Comparison of ENCODE assay signal across 10 mouse cellular contexts in genomic region chr8:74980060-74980710, GRCm38 (mm10). TPM values are rescaled to one million over a fixed set of nuclear protein-coding genes. Genes with fewer than 3 reads are reported as not detected.
A peak's percentile ranks its signal among the peaks of the same experiment; 100 is the strongest.
DNase-seq lines count a peak whose midpoint lies in the region; ATAC-seq and TF ChIP-seq lines count a peak whose summit lies in the region.
"Had no signal": no experiment of that assay in that cellular context is flagged by ENCODE, and none has a peak within 500 bp of the region (broad histone marks: within the 10 kb centered on the region; RNA-seq: fewer than 3 reads in every experiment).

No protein-coding gene starts in this region.

- H3K9me3 ChIP-seq in forebrain, embryonic 15.5 days: no peaks in the 10 kb centered on the region
- H3K9me3 ChIP-seq in forebrain, embryonic 16.5 days (ENCODE audit: control insufficient read depth, low read length): no peaks in the 10 kb centered on the region
- H3K9me3 ChIP-seq in lung, postnatal 0 days (ENCODE audit: low read length): no peaks in the 10 kb centered on the region
- no peaks in the 10 kb centered on the region for H3K9me3 ChIP-seq in embryonic facial prominence, embryonic 10.5 days
- H3K9me3 ChIP-seq: neural tube, embryonic 12.5 days had no signal

- TF ChIP-seq EP300 in lung, postnatal 0 days (IDR thresholded peaks at IDR 0.05): no peak

- H3K4me3 ChIP-seq in forebrain, embryonic 15.5 days: no peak overlapping the region
- no peak overlapping the region for H3K4me3 ChIP-seq in forebrain, embryonic 16.5 days (replicated peaks; ENCODE audit: low read length)
- H3K4me3 ChIP-seq in lung, postnatal 0 days (ENCODE audit: low read depth, low read length): no peak overlapping the region
- H3K4me3 ChIP-seq in lung, adult 2 months (replicated peaks; ENCODE audit: extremely low read depth, low read depth, low read length): no peak overlapping the region
- H3K4me3 ChIP-seq in myocyte: no peak overlapping the region
- no peak overlapping the region for H3K4me3 ChIP-seq in embryonic facial prominence, embryonic 10.5 days
- H3K4me3 ChIP-seq: neural tube, embryonic 12.5 days had no signal

- H3K27ac ChIP-seq in forebrain, embryonic 15.5 days (replicated peaks): no peak overlapping the region
- no peak overlapping the region for H3K27ac ChIP-seq in forebrain, embryonic 16.5 days (ENCODE audit: low read length)
- H3K27ac ChIP-seq in lung, postnatal 0 days (ENCODE audit: low read length): no peak overlapping the region
- H3K27ac ChIP-seq in embryonic facial prominence, embryonic 10.5 days (replicated peaks): no peak overlapping the region
- H3K27ac ChIP-seq: neural tube, embryonic 12.5 days had no signal

- H3K27me3 ChIP-seq in forebrain, embryonic 15.5 days: no peaks in the 10 kb centered on the region
- H3K27me3 ChIP-seq in forebrain, embryonic 16.5 days (replicated peaks; ENCODE audit: control insufficient read depth, insufficient read depth, low read length): no peaks in the 10 kb centered on the region
- no peaks in the 10 kb centered on the region for H3K27me3 ChIP-seq in lung, postnatal 0 days (replicated peaks; ENCODE audit: insufficient read depth, low read length)
- no peaks in the 10 kb centered on the region for H3K27me3 ChIP-seq in myocyte (ENCODE audit: control insufficient read depth, insufficient read depth, insufficient read length)
- H3K27me3 ChIP-seq in embryonic facial prominence, embryonic 10.5 days (replicated peaks; ENCODE audit: low read depth, poor library complexity, severe bottlenecking): no peaks in the 10 kb centered on the region
- H3K27me3 ChIP-seq: neural tube, embryonic 12.5 days had no signal

- TF ChIP-seq CTCF in lung, postnatal 0 days (IDR thresholded peaks at IDR 0.05): no peak
- TF ChIP-seq CTCF in lung, adult 2 months (IDR thresholded peaks at IDR 0.05; ENCODE audit: insufficient read depth, low read length): no peak

- H3K9ac ChIP-seq in forebrain, embryonic 15.5 days (replicated peaks): no peak overlapping the region
- no peak overlapping the region for H3K9ac ChIP-seq in forebrain, embryonic 16.5 days (replicated peaks; ENCODE audit: low read depth, low read length)
- no peak overlapping the region for H3K9ac ChIP-seq in lung, postnatal 0 days (replicated peaks; ENCODE audit: low read depth)
- H3K9ac ChIP-seq: neural tube, embryonic 12.5 days had no signal

- no peak overlapping the region for H3K4me2 ChIP-seq in forebrain, embryonic 15.5 days (replicated peaks)
- H3K4me2 ChIP-seq in forebrain, embryonic 16.5 days (ENCODE audit: low read length): no peak overlapping the region
- H3K4me2 ChIP-seq in lung, postnatal 0 days (replicated peaks; ENCODE audit: low read depth, low read length): 0 out of 2 replicates have a peak overlapping the region, but pooled peaks have one; percentile 20
- H3K4me2 ChIP-seq in myocyte (ENCODE audit: low read depth): peak overlapping the region; percentile 36
- H3K4me2 ChIP-seq: neural tube, embryonic 12.5 days had no signal

- no peaks in the 10 kb centered on the region for H3K36me3 ChIP-seq in forebrain, embryonic 15.5 days
- H3K36me3 ChIP-seq in forebrain, embryonic 16.5 days (ENCODE audit: control insufficient read depth, insufficient read depth): no peaks in the 10 kb centered on the region
- H3K36me3 ChIP-seq in lung, postnatal 0 days (ENCODE audit: insufficient read depth, low read length): no peaks in the 10 kb centered on the region
- H3K36me3 ChIP-seq in myocyte (ENCODE audit: control insufficient read depth, insufficient read depth): no peaks in the 10 kb centered on the region
- H3K36me3 ChIP-seq in embryonic facial prominence, embryonic 10.5 days (replicated peaks): no peaks in the 10 kb centered on the region
- H3K36me3 ChIP-seq: neural tube, embryonic 12.5 days had no signal

- no peak for DNase-seq in lung, postnatal 0 days (ENCODE audit: low spot score)
- no peak for DNase-seq in lung, adult 2 months
- DNase-seq in ZHBTc4 (ENCODE audit: low read depth, low spot score): peak; percentile 77
- no peak for DNase-seq in embryonic facial prominence, embryonic 10.5 days (ENCODE audit: low spot score)
- DNase-seq in spleen, postnatal 10 days (ENCODE audit: low spot score in 2 of 2): no peak
- DNase-seq: cerebellum, adult 9-10 months had no signal

- no peaks in the 10 kb centered on the region for H3K79me2 ChIP-seq in myocyte (ENCODE audit: control insufficient read depth, insufficient read depth)

- 74% methylated on average over 9 of the region's 9 CpGs for WGBS in forebrain, embryonic 15.5 days
- 68% methylated on average over 9 of the region's 9 CpGs for WGBS in forebrain, embryonic 16.5 days
- 29% methylated on average over 9 of the region's 9 CpGs for WGBS in lung, postnatal 0 days
- WGBS in lung, adult 2 months: 33% methylated on average over 9 of the region's 9 CpGs
- WGBS in embryonic facial prominence, embryonic 10.5 days: 71% methylated on average over 9 of the region's 9 CpGs

- no peak for TF ChIP-seq POLR2A in lung, adult 2 months (IDR thresholded peaks at IDR 0.05; ENCODE audit: borderline replicate concordance, extremely low read depth, low read depth, low read length)
- no peak for TF ChIP-seq POLR2A in myocyte (IDR thresholded peaks at IDR 0.05; ENCODE audit: insufficient read length, low read depth)

- H3ac ChIP-seq in myocyte (ENCODE audit: control insufficient read depth, insufficient read length): no peak overlapping the region

- no peaks in the 10 kb centered on the region for H3K4me1 ChIP-seq in forebrain, embryonic 15.5 days
- no peaks in the 10 kb centered on the region for H3K4me1 ChIP-seq in forebrain, embryonic 16.5 days (replicated peaks; ENCODE audit: control insufficient read depth, insufficient read depth, low read length)
- H3K4me1 ChIP-seq in lung, postnatal 0 days (ENCODE audit: insufficient read depth, low read depth, low read length): no peaks in the 10 kb centered on the region
- no peaks in the 10 kb centered on the region for H3K4me1 ChIP-seq in lung, adult 2 months (ENCODE audit: control insufficient read depth, insufficient read depth, low read length)
- no peaks in the 10 kb centered on the region for H3K4me1 ChIP-seq in embryonic facial prominence, embryonic 10.5 days
- H3K4me1 ChIP-seq: neural tube, embryonic 12.5 days had no signal

- ATAC-seq in forebrain, embryonic 15.5 days (replicated peaks): 0 out of 2 replicates have a peak, but pooled peaks have one; percentile 26
- ATAC-seq in forebrain, embryonic 16.5 days: no peak
- ATAC-seq in lung, postnatal 0 days: peak; percentile 62

TF ChIP-seq in myocyte, 11 proteins besides CTCF, POLR2A, EP300 and RAD21:
- TF ChIP-seq MYOD1 (IDR thresholded peaks at IDR 0.05; ENCODE audit: control insufficient read depth in 1 of 3, insufficient read length in 2 of 3, low read depth in 2 of 3) (peak in 2 of 3 experiments; percentile 56 to 73), MYOG (IDR thresholded peaks at IDR 0.05; ENCODE audit: control insufficient read depth in 1 of 3, insufficient read depth in 1 of 3, insufficient read length in 2 of 3, low read depth in 2 of 3) (no peak)

RNA-seq across cellular contexts. Expression of gene Hmgxb4, which starts 13.0 kb away (rescaled TPM):
- 46.2 and 49.1 TPM in 2 replicates for polyA plus RNA-seq in forebrain, embryonic 15.5 days (2015; fragmentation: Nextera tagmentation; extraction: Ambion mirVana)
- polyA plus RNA-seq in forebrain, embryonic 16.5 days (2015; fragmentation: Nextera tagmentation; extraction: Ambion mirVana): 41.2 and 48.3 TPM in 2 replicates
- 17.9 and 21.2 TPM in 2 replicates for polyA plus RNA-seq in lung, postnatal 0 days (2015; fragmentation: Nextera tagmentation; extraction: Ambion mirVana)
- polyA plus RNA-seq in lung, adult 2 months (2012; rRNA removed): 11.6 and 23.0 TPM in 2 replicates
- 9.1 TPM for polyA plus RNA-seq in myocyte (2012; fragmentation: generic; extraction: Trizol)
- polyA plus RNA-seq in embryonic facial prominence, embryonic 10.5 days (2016; fragmentation: Nextera tagmentation; extraction: Ambion mirVana): 46.3 and 46.4 TPM in 2 replicates

RNA-seq across cellular contexts. Expression of gene Tom1, which starts 53.3 kb away (rescaled TPM):
- 14.4 and 20.7 TPM in 2 replicates for polyA plus RNA-seq in forebrain, embryonic 15.5 days (2015; fragmentation: Nextera tagmentation; extraction: Ambion mirVana)
- 13.4 and 17.4 TPM in 2 replicates for polyA plus RNA-seq in forebrain, embryonic 16.5 days (2015; fragmentation: Nextera tagmentation; extraction: Ambion mirVana)
- 29.7 and 34.3 TPM in 2 replicates for polyA plus RNA-seq in lung, postnatal 0 days (2015; fragmentation: Nextera tagmentation; extraction: Ambion mirVana)
- 33.3 and 66.5 TPM in 2 replicates for polyA plus RNA-seq in lung, adult 2 months (2012; rRNA removed)
- polyA plus RNA-seq in myocyte (2012; fragmentation: generic; extraction: Trizol): 84.2 TPM
- 32.0 and 32.3 TPM in 2 replicates for polyA plus RNA-seq in embryonic facial prominence, embryonic 10.5 days (2016; fragmentation: Nextera tagmentation; extraction: Ambion mirVana)

Comparison
In these comparisons a context has a peak if more than half of its experiments do, and no peak if none do; other contexts are left out.
1. H3K4me2 ChIP-seq: peak in lung, postnatal 0 days (single experiment) and myocyte (single experiment); none in forebrain, embryonic 15.5 days (single experiment) and forebrain, embryonic 16.5 days (single experiment).